Mouse (Mus musculus): ENCODE data around the gene Adam19. TPM values are rescaled to one million over a fixed set of nuclear protein-coding genes. Genes with fewer than 3 reads are reported as not detected.

Gene Adam19
- polyA plus RNA-seq, 1 experiment from 2014 or later = 4.3 TPM

DNA sequence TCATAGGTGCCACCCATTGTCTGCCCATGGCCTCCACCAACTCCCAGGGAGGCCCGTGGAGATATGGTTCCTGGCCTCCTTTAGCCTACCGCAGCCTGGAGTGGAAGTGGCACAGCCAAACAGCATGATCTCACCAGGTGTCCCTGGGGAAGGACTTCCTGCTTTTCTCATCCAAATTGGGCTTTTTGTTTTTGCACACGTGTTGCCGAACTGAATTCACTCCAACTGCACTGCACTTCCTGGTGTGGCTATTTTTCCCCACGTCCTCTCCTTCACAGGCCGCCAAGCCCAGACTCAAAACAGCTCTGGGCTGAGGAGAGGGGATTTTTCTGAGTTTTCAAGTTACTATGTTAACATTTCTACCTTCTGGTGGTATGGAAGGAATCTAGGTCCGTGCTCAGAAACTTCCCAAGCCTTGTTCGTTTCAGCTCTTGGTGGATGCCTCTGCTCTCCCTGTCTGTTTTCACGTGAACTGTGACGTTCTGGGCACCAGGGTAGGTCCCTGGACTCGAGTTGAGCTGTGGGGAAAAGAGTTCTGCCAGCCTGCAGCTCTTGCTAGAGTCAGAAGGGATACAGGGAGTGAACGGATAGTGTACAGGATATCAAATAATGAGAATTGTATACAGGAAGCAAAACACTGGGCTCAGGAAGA is 13.1 kb downstream of the Adam19 start:
- ATAC-seq (ENCODE audit: low FRiP score, low TSS enrichment) = no peak
- WGBS = 32% methylated on average over 12 of the region's 12 CpGs
- TF ChIP-seq CTCF (IDR thresholded peaks at IDR 0.05; ENCODE audit: low read depth) = no peak
- TF ChIP-seq EP300 (optimal IDR thresholded peaks at IDR 0.05) = no peak

DNA sequence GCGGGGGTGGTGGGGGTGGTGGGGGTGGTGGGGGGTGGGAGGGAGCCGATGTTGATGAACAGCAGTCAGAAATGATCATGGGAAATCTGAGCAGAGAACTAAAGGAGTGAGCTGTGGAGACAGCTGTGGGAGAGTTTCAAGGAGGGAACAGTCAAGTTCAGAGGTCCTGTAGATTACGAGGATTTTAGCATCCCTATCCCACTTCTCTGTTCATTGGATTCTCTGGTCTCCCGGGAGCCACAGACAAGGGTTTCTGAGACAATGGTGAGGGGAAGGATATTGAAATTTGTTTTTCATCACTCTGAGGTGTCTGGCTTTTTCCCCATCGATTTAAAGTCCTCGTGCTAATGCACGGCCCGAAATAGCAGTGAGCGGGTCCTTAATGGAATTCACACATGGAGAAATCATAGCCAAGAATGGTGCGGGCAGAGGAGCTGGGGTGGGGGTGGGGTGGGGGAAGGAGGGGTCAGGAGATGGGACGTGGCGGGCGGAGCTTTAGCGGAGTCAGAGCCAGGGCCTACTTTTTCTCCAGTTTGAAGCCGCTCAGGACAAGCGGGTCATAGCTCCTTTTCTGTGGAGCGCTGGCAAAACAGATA is 13.7 kb downstream of the Adam19 start:
- DNase-seq (ENCODE audit: low spot score) = peak; percentile 23
- H3K4me2 ChIP-seq (replicated peaks; ENCODE audit: low read depth) = no peak overlapping the region

More for the DNA sequence above, 13.1 kb downstream of the Adam19 start:
- Histone ChIP-seq H3K9ac (ENCODE audit: low read length) (0 out of 2 replicates have a peak overlapping the region, but pooled peaks have one; percentile 13), H3K4me3 (ENCODE audit: low read depth, low read length) (no peak overlapping the region), H3K4me1 (replicated peaks; ENCODE audit: control insufficient read depth, insufficient read depth) (peaks cover 5% of the 10 kb centered on the region; the same call in 1 of the 2 replicates), H3K9me3 (ENCODE audit: control insufficient read depth, low read length) (no peaks in the 10 kb centered on the region), H3K27ac (replicated peaks) (peak overlapping the region; percentile 90), H3K27me3 (ENCODE audit: control insufficient read depth, insufficient read depth, low read length) (no peaks in the 10 kb centered on the region), H3K36me3 (ENCODE audit: control insufficient read depth, insufficient read depth, low read length) (peaks cover 3% of the 10 kb centered on the region; the same call in 1 of the 2 replicates), H3K4me2 (replicated peaks; ENCODE audit: low read depth) (no peak overlapping the region)
- no peak for DNase-seq (ENCODE audit: low spot score)

DNA sequence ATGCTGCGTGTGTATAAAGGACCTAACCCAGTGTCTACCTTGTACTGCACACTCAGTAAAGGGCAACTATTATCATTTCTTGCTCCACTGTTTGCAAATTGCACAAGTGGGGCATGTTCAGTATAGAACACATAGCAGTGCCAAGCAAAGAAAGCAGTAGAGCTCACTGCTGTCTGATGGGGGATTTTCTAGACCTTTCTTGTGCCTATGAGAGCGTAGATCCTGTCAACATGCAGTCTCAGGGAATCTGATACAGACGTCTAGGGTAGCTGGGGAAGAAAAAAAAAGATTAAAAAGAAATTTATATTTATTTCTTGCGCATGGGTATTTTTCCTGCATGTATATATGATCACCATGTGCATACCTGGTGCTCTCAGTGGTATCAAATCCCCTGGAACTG is 14.4 kb downstream of the Adam19 start:
- Histone ChIP-seq H3K36me3 (ENCODE audit: control insufficient read depth, insufficient read depth, low read length) (no peaks in the 10 kb centered on the region), H3K4me2 (replicated peaks; ENCODE audit: low read depth) (no peak overlapping the region), H3K4me3 (ENCODE audit: low read depth, low read length) (no peak overlapping the region), H3K27ac (replicated peaks) (peak overlapping the region; percentile 90), H3K9ac (ENCODE audit: low read length) (no peak overlapping the region; the same call in 1 of the 2 replicates), H3K27me3 (ENCODE audit: control insufficient read depth, insufficient read depth, low read length) (no peaks in the 10 kb centered on the region), H3K4me1 (replicated peaks; ENCODE audit: control insufficient read depth, insufficient read depth) (peaks cover 5% of the 10 kb centered on the region; the same call in 1 of the 2 replicates), H3K9me3 (ENCODE audit: control insufficient read depth, low read length) (no peaks in the 10 kb centered on the region)
- 77% methylated on average over 4 of the region's 4 CpGs for WGBS
- DNase-seq (ENCODE audit: low spot score) = no peak
- no peak for TF ChIP-seq CTCF (IDR thresholded peaks at IDR 0.05; ENCODE audit: low read depth)
- TF ChIP-seq EP300 (optimal IDR thresholded peaks at IDR 0.05) = no peak
- ATAC-seq (ENCODE audit: low FRiP score, low TSS enrichment) = no peak

More for the DNA sequence above, 13.7 kb downstream of the Adam19 start:
- ATAC-seq (ENCODE audit: low FRiP score, low TSS enrichment) = peak; percentile 24; the same call in 1 of the 2 replicates
- Histone ChIP-seq H3K4me1 (replicated peaks; ENCODE audit: control insufficient read depth, insufficient read depth) (peaks cover 5% of the 10 kb centered on the region; the same call in 1 of the 2 replicates), H3K36me3 (ENCODE audit: control insufficient read depth, insufficient read depth, low read length) (peaks cover 3% of the 10 kb centered on the region; the same call in 1 of the 2 replicates), H3K27ac (replicated peaks) (peak overlapping the region; percentile 90), H3K27me3 (ENCODE audit: control insufficient read depth, insufficient read depth, low read length) (no peaks in the 10 kb centered on the region), H3K9ac (ENCODE audit: low read length) (no peak overlapping the region; the same call in 1 of the 2 replicates), H3K4me3 (ENCODE audit: low read depth, low read length) (no peak overlapping the region), H3K9me3 (ENCODE audit: control insufficient read depth, low read length) (no peaks in the 10 kb centered on the region)
- 36% methylated on average over 16 of the region's 17 CpGs for WGBS
- no peak for TF ChIP-seq EP300 (optimal IDR thresholded peaks at IDR 0.05)
- TF ChIP-seq CTCF (IDR thresholded peaks at IDR 0.05; ENCODE audit: low read depth) = no peak

- no peak for DNase-seq (ENCODE audit: low spot score)
- Histone ChIP-seq H3K36me3 (ENCODE audit: control insufficient read depth, insufficient read depth, low read length) (no peaks in the 10 kb centered on the region), H3K4me2 (replicated peaks; ENCODE audit: low read depth) (no peak overlapping the region), H3K27me3 (ENCODE audit: control insufficient read depth, insufficient read depth, low read length) (no peaks in the 10 kb centered on the region), H3K9ac (ENCODE audit: low read length) (no peak overlapping the region), H3K4me1 (replicated peaks; ENCODE audit: control insufficient read depth, insufficient read depth) (0 out of 2 replicates have a peak, but pooled peaks cover 5% of the 10 kb centered on the region), H3K4me3 (ENCODE audit: low read depth, low read length) (no peak overlapping the region), H3K27ac (replicated peaks) (0 out of 2 replicates have a peak overlapping the region, but pooled peaks have one; percentile 24), H3K9me3 (ENCODE audit: control insufficient read depth, low read length) (no peaks in the 10 kb centered on the region)
- no peak for ATAC-seq (ENCODE audit: low FRiP score, low TSS enrichment)
- TF ChIP-seq CTCF (IDR thresholded peaks at IDR 0.05; ENCODE audit: low read depth) = peak; percentile 40
- TF ChIP-seq EP300 (optimal IDR thresholded peaks at IDR 0.05) = no peak
- 72% methylated on average over 8 of the region's 8 CpGs for WGBS
These were observed 15.0 kb downstream of the Adam19 start for GRCm38 (mm10) chr11:46070789-46071188.

DNA sequence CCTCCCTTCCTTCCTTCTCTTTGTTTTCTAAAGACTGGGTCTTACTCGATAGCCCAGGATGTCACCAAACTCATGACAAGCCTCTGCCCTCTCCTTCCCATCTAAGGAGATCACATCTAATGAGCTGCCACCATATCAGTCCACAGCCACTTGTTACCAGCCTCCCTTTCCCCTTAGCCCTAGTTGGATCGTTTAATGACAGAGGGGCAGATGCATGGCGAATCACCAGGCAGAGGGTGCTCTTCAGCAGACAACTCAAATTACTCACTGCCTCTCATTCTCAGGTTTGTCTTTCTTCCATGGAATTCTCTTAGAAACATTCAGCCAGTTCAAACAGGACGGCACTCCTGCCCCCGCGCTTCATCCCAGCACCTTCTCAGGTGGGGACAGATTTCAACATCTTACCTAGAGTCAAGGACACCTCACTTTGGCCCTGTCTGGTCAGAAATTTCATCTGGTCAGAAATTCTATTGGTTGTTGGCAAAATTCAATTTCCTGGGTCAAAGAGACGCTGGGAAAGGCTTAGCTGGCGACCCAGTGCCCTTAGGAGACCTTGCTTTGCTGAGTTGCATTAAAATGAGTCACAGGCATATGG is 16.8 kb downstream of the Adam19 start:
- Histone ChIP-seq H3K27ac (replicated peaks) (no peak overlapping the region), H3K36me3 (ENCODE audit: control insufficient read depth, insufficient read depth, low read length) (peaks cover 2% of the 10 kb centered on the region; the same call in 1 of the 2 replicates), H3K9ac (ENCODE audit: low read length) (no peak overlapping the region), H3K4me3 (ENCODE audit: low read depth, low read length) (no peak overlapping the region), H3K9me3 (ENCODE audit: control insufficient read depth, low read length) (no peaks in the 10 kb centered on the region), H3K4me1 (replicated peaks; ENCODE audit: control insufficient read depth, insufficient read depth) (0 out of 2 replicates have a peak, but pooled peaks cover 5% of the 10 kb centered on the region), H3K27me3 (ENCODE audit: control insufficient read depth, insufficient read depth, low read length) (no peaks in the 10 kb centered on the region), H3K4me2 (replicated peaks; ENCODE audit: low read depth) (no peak overlapping the region)
- WGBS = 52% methylated on average over 8 of the region's 8 CpGs
- ATAC-seq (ENCODE audit: low FRiP score, low TSS enrichment) (no peak), DNase-seq (ENCODE audit: low spot score) (no peak)
- no peak for TF ChIP-seq EP300 (optimal IDR thresholded peaks at IDR 0.05)
- TF ChIP-seq CTCF (IDR thresholded peaks at IDR 0.05; ENCODE audit: low read depth) = no peak
